Mouse (Mus musculus) hindbrain, embryonic 15.5 days (tissue): ENCODE results near the gene Creb3l2. TPM values are rescaled to one million over a fixed set of nuclear protein-coding genes. Genes with fewer than 3 reads are reported as not detected.

Experiments used
- ATAC-seq: fragments of 200-750 bp; cut with Nextera tagmentation; 2 replicates; pipeline ENCODE4 v1.8.0; 2017; ENCODE audit warnings: low read depth, moderate number of reproducible peaks, moderate TSS enrichment; ENCODE audit not compliant: low FRiP score
- H3K27ac ChIP-seq: fragments of 300-500 bp; sonication (generic); replicated peaks from 2 replicates; pipeline ENCODE4 v1.5.1; 2015; ENCODE audit warnings: mild to moderate bottlenecking, inconsistent platforms
- H3K27me3 ChIP-seq: fragments of 300-500 bp; sonication (generic); 2 replicates; pipeline ENCODE4 v1.6.1; 2015; ENCODE audit warnings: control low read depth, inconsistent platforms
- H3K36me3 ChIP-seq: fragments of 300-500 bp; sonication (generic); 2 replicates; pipeline ENCODE4 v1.6.1; 2015; ENCODE audit warnings: control low read depth, inconsistent platforms
- H3K4me1 ChIP-seq: fragments of 300-500 bp; sonication (generic); replicated peaks from 2 replicates; pipeline ENCODE4 v1.6.1; 2015; ENCODE audit warnings: control low read depth, inconsistent platforms
- H3K4me2 ChIP-seq: fragments of 300-500 bp; sonication (generic); 2 replicates; pipeline ENCODE4 v1.6.1; 2015; ENCODE audit warnings: moderate library complexity, mild to moderate bottlenecking, inconsistent platforms
- H3K4me3 ChIP-seq: fragments of 300-500 bp; sonication (generic); 2 replicates; pipeline ENCODE4 v1.5.1; 2015; ENCODE audit warnings: mild to moderate bottlenecking, inconsistent platforms
- H3K9ac ChIP-seq: fragments of 300-500 bp; sonication (generic); 2 replicates; pipeline ENCODE4 v1.6.1; 2015; ENCODE audit warnings: inconsistent platforms
- H3K9me3 ChIP-seq: fragments of 300-500 bp; sonication (generic); 2 replicates; pipeline ENCODE4 v1.6.1; 2016; ENCODE audit warnings: control low read depth, inconsistent platforms
- WGBS: fragments of 180-500 bp; shearing (Covaris S2); methylation state at CpG from one replicate; pipeline ENCODE4 v1.1.7; 2015; 5-methylcytosine and 5-hydroxymethylcytosine counted together
- polyA plus RNA-seq: library from polyadenylated mRNA; unstranded; fragments of >200 nt; fragmentation: Nextera tagmentation; extraction: Ambion mirVana; gene quantifications from 2 replicates; pipeline ENCODE4 v1.2.1, GENCODE M21; 2015

The Creb3l2 gene
- polyA plus RNA-seq, 1 experiment from 2014 or later: 3.8 TPM

DNA sequence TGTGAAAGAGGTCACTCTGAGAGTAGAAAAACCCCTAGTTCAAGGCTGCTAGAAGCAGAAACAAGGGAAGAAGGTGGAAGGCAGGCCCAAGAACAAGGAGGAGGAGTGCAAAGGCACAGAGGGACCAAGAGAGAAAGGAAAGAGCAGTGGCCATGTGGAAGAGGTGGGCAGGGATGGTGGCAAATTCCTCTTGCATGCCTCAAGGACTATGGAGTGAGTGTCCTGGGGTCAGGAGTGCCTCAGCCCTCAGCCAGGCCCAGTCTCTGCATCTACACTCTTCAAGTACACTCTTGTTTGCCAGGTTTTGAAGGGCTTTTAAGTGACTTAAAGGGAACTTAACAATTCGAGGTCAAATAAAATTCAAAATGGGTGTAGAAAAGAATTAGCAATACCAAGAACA is 18.6 kb downstream of the Creb3l2 start:
- no peak for ATAC-seq
- Histone ChIP-seq H3K4me2 (no peak overlapping the region), H3K27me3 (no peaks in the 10 kb centered on the region), H3K9me3 (no peaks in the 10 kb centered on the region), H3K27ac (no peak overlapping the region), H3K4me1 (0 out of 2 replicates have a peak, but pooled peaks cover 8% of the 10 kb centered on the region), H3K4me3 (no peak overlapping the region), H3K9ac (no peak overlapping the region), H3K36me3 (no peaks in the 10 kb centered on the region)
- 71% methylated on average over 1 of the region's 1 CpGs for WGBS

DNA sequence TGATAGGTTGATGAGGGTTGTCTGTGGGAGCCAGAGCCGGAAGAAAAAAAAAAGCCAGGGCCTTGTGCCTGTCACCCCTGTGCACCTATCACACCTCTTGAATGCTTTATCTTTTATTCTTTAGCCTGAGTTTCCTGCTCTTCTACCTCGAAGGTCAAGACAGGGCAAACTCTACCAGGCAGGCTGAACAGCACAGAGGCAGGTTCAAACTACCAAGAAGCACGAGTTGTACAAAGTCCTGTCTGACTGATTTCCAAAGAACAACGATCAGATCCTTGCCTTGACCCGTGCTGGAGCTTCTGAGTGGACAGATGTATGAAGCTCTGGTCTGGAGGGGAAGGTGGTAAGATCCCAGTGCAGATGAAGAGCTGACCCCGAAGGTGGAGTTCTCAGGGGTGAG is 20.8 kb downstream of the Creb3l2 start:
- no peaks in the 10 kb centered on the region for H3K36me3 ChIP-seq
- no peak overlapping the region for H3K9ac ChIP-seq
- H3K4me3 ChIP-seq: no peak overlapping the region
- no peaks in the 10 kb centered on the region for H3K9me3 ChIP-seq
- no peaks in the 10 kb centered on the region for H3K27me3 ChIP-seq
- H3K4me2 ChIP-seq: no peak overlapping the region
- WGBS: 90% methylated on average over 6 of the region's 6 CpGs
- ATAC-seq: no peak
- no peak overlapping the region for H3K27ac ChIP-seq
- 0 out of 2 replicates have a peak, but pooled peaks cover 8% of the 10 kb centered on the region for H3K4me1 ChIP-seq

DNA sequence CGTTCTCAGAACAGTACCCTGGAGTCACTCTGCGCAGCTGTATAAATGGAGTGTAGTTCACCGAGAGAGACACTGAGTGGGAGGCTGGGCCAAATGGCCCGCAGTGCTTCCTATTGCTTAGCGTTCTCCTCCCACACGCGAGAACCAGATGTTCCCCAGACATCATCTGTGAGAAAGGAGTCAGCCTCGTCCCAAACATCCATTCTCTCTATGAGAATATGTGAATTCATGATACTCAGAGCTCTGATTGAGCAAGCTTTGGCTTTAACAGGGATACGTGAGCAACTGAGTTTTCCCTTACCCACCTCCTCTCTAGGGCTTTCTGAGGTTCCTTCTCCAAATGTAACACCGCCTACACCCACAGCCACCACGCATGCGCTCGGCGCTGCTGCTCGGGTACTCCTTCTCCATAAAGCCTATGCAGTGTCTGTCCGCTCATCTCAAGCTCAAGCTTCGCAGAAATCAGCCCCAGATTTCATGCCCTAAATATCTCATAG is 22.5 kb downstream of the Creb3l2 start:
- 77% methylated on average over 17 of the region's 17 CpGs for whole genome bisulfite sequencing
- ATAC-seq: 0 out of 2 replicates have a peak, but pooled peaks have one; percentile 59
- Histone ChIP-seq H3K27me3 (no peaks in the 10 kb centered on the region), H3K4me3 (no peak overlapping the region), H3K27ac (peak overlapping the region; percentile 44), H3K36me3 (no peaks in the 10 kb centered on the region), H3K9ac (no peak overlapping the region), H3K4me2 (no peak overlapping the region), H3K4me1 (0 out of 2 replicates have a peak, but pooled peaks cover 8% of the 10 kb centered on the region), H3K9me3 (no peaks in the 10 kb centered on the region)

DNA sequence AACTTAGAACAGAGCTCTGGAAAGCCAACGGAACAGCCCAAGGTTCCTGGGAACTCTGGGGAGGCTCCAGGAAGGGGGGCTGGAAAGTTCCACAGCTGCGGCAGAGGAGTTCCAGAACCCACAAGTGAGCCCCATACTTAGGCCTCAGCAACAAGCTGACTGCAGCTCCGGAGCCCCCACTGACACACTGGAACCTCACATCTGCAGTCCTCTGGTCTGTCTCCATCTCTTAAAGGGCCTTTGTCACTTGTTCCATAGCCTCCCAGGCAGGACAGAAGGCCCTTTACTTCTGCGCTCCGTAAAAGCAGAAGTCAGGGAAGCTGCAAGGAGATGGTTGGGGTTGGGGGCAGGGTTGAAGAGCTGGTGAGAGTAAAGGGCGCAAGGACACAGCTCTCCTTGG is 23.0 kb downstream of the Creb3l2 start:
- Histone ChIP-seq H3K36me3 (no peaks in the 10 kb centered on the region), H3K27ac (peak overlapping the region; percentile 44; the same call in 1 of the 2 replicates), H3K4me1 (0 out of 2 replicates have a peak, but pooled peaks cover 8% of the 10 kb centered on the region), H3K27me3 (no peaks in the 10 kb centered on the region), H3K9me3 (no peaks in the 10 kb centered on the region), H3K4me2 (no peak overlapping the region), H3K9ac (no peak overlapping the region), H3K4me3 (no peak overlapping the region)
- 81% methylated on average over 6 of the region's 6 CpGs for WGBS
- ATAC-seq: 0 out of 2 replicates have a peak, but pooled peaks have one; percentile 51

DNA sequence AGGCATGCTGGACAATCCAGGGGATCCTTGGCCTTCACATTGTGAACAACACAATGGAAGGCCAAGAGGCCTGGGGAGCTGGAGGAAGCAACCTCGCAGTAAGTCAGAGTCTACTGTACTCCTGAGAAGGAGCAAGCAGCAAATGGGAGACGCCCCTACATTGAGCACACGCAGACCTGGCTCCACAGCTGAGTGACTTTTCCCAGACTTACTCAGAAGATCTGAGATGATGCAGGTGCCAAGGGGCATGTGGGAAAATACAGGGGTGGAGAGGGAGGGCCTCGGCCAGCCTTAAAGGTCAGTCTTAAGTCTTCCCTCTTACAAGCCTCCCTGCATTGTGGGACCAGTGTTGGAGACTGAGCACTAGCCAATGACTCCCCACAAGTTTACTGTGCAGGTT is 25.2 kb downstream of the Creb3l2 start:
- H3K4me1 ChIP-seq: 0 out of 2 replicates have a peak, but pooled peaks cover 8% of the 10 kb centered on the region
- H3K4me3 ChIP-seq: no peak overlapping the region
- H3K9ac ChIP-seq: no peak overlapping the region
- H3K27me3 ChIP-seq: no peaks in the 10 kb centered on the region
- H3K27ac ChIP-seq: no peak overlapping the region
- no peaks in the 10 kb centered on the region for H3K36me3 ChIP-seq
- no peak overlapping the region for H3K4me2 ChIP-seq
- 76% methylated on average over 4 of the region's 4 CpGs for WGBS
- ATAC-seq: no peak
- no peaks in the 10 kb centered on the region for H3K9me3 ChIP-seq

DNA sequence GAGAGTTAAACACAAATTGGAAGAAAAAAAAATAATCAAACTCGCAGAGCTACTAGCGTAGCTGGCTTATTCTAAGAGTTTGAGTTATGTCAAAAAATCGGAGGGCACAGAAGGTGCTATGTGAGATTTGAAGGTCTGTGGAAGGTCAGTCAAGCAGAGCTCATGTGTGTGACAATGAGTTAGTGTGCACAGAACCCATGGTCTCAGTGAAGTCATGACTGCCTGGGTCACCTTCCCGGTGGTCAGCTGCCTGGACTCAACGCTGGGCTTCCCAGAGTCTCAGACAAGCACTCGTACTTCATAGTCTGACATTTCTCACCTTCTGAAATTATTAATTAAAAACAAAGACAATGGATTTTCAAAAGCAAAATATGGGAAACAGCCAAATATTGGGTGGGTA is 26.4 kb downstream of the Creb3l2 start:
- no peaks in the 10 kb centered on the region for H3K9me3 ChIP-seq
- H3K36me3 ChIP-seq: no peaks in the 10 kb centered on the region
- H3K27me3 ChIP-seq: no peaks in the 10 kb centered on the region
- H3K27ac ChIP-seq: no peak overlapping the region
- ATAC-seq: no peak
- H3K4me3 ChIP-seq: no peak overlapping the region
- no peak overlapping the region for H3K9ac ChIP-seq
- H3K4me1 ChIP-seq: 0 out of 2 replicates have a peak, but pooled peaks cover 8% of the 10 kb centered on the region
- no peak overlapping the region for H3K4me2 ChIP-seq
- WGBS: 79% methylated on average over 6 of the region's 6 CpGs

DNA sequence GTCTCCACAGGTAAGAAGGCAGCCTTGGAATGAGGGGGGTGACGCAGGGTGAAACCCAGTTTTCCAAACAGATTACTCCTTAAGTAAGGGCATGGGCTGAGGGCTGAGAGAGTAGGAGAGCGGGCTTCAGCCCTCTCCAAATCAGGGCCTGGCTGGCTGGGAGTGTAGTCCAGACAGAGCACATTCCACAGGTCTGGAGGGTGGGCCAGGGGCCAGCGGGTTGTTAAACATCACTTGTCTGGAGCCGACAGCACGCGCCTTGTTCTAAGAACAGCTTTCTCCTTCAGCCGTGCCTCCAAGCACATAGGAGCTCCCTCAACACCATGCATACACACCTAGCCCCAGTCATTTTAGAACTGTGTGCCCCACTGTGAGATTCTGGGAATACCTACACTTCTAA is 26.9 kb downstream of the Creb3l2 start:
- H3K27me3 ChIP-seq: no peaks in the 10 kb centered on the region
- H3K9me3 ChIP-seq: no peaks in the 10 kb centered on the region
- 56% methylated on average over 7 of the region's 7 CpGs for WGBS
- no peak overlapping the region for H3K9ac ChIP-seq
- H3K4me3 ChIP-seq: no peak overlapping the region
- no peak overlapping the region for H3K4me2 ChIP-seq
- ATAC-seq: no peak
- no peak overlapping the region for H3K27ac ChIP-seq
- no peaks in the 10 kb centered on the region for H3K36me3 ChIP-seq
- 0 out of 2 replicates have a peak, but pooled peaks cover 8% of the 10 kb centered on the region for H3K4me1 ChIP-seq

DNA sequence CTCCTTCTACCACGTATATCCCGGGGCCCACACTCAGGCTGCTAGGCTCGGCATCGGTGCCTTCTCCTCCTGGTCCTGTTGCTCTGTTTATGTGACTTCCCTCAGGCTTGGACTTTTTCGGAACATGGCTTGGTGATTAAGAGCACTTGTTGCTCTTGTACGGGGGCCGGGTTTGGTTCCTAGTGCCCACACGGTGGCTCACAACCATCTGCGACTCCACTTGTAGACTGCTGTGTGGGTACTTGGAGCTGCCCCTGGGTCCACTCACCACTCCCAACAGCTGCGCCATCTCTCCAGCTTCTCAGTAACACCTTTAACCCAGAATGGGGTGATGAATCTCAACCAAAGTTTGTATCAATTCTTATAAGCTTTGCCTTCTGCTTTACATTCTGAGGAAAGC is 27.4 kb downstream of the Creb3l2 start:
- no peak for ATAC-seq
- Histone ChIP-seq H3K27me3 (no peaks in the 10 kb centered on the region), H3K4me2 (no peak overlapping the region), H3K27ac (no peak overlapping the region), H3K9ac (no peak overlapping the region), H3K9me3 (no peaks in the 10 kb centered on the region), H3K4me3 (no peak overlapping the region), H3K36me3 (no peaks in the 10 kb centered on the region), H3K4me1 (0 out of 2 replicates have a peak, but pooled peaks cover 8% of the 10 kb centered on the region)
- WGBS: 94% methylated on average over 10 of the region's 10 CpGs

DNA sequence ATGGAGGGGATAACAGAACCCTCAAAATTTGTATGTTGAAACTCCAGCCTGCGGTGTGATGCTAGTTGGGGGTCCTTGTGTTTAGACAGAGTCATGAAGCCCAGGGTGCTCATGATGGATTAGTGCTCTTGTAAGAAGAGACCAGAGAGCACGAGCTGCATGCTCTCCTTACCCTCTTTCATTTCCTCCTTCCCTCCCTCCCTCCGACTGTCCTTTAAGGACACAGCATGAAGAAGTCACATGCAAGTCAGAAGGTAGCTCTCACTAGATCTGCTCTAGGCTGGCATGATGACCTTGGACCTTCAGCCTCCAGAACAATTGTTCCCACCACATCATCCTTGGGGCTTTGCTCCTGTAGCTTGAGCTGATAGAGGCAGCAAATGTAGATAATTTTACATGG is 30.2 kb downstream of the Creb3l2 start:
- Histone ChIP-seq H3K9me3 (no peaks in the 10 kb centered on the region), H3K4me2 (no peak overlapping the region), H3K36me3 (no peaks in the 10 kb centered on the region), H3K27ac (no peak overlapping the region), H3K27me3 (no peaks in the 10 kb centered on the region), H3K4me1 (no peaks in the 10 kb centered on the region), H3K9ac (no peak overlapping the region), H3K4me3 (no peak overlapping the region)
- 72% methylated on average over 3 of the region's 3 CpGs for WGBS
- ATAC-seq: no peak

DNA sequence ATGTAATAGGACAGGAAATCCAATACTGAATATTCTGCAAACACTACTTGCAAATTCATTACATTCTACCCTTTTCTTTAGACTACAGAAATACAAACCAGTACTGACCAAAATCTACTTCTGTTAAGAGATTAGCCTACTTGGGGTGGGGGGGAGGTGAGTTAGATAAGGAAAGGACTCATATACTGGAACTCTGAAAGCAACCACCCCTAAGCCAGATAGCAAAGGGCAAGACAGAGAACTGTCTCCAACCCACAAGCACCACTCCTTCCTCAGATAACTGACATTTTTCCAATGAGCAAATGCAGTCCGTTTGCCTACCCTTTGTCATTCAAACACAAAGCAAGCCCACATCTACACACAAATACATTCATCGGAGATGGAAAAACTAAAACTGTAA is 32.1 kb downstream of the Creb3l2 start:
- Histone ChIP-seq H3K4me3 (no peak overlapping the region), H3K9me3 (no peaks in the 10 kb centered on the region), H3K4me1 (no peaks in the 10 kb centered on the region), H3K9ac (no peak overlapping the region), H3K36me3 (no peaks in the 10 kb centered on the region), H3K4me2 (no peak overlapping the region), H3K27ac (no peak overlapping the region), H3K27me3 (no peaks in the 10 kb centered on the region)
- 76% methylated on average over 2 of the region's 2 CpGs for WGBS
- ATAC-seq: no peak

DNA sequence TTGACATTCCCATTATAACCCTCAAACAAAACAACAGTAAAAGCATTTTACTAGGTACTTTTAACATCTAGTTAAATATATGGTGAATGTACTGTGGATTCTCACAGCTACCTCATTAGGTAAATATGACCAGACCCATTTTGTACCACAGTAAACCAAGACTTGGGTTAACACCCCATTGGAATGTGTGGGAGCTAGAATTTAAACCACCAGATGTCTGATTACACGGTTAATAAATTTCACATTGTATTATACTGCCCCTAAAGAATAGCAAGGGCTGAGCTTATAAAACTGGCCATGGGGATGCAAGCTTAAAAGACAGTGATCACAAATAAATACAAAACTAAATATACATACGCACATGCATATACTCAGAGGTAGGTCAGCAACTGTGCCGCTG is 34.1 kb downstream of the Creb3l2 start:
- Histone ChIP-seq H3K4me2 (no peak overlapping the region), H3K4me1 (no peaks in the 10 kb centered on the region), H3K27me3 (no peaks in the 10 kb centered on the region), H3K36me3 (no peaks in the 10 kb centered on the region), H3K4me3 (no peak overlapping the region), H3K9ac (no peak overlapping the region), H3K27ac (no peak overlapping the region), H3K9me3 (no peaks in the 10 kb centered on the region)
- no peak for ATAC-seq
- 92% methylated on average over 3 of the region's 3 CpGs for WGBS

DNA sequence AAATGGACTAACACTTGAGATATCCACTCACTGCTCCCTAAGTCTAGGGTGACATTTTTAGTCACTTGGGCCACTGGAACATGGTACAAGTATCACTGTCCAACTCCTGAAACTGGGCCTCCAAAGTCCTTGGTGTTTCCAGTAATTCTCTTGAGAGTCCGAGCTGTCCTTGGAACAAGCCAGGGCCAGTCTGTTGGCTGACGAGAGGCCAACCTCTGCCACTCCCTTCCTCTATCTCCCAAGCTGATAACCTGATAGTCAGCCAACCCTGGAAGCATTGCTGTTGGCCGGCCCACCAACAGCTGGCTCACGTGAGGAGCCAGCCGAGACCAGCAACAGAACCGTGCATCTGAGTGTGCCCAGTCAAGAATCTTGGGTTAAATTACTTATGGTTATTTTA is 35.0 kb downstream of the Creb3l2 start:
- no peaks in the 10 kb centered on the region for H3K27me3 ChIP-seq
- ATAC-seq: no peak
- H3K4me1 ChIP-seq: no peaks in the 10 kb centered on the region
- no peak overlapping the region for H3K27ac ChIP-seq
- H3K9me3 ChIP-seq: no peaks in the 10 kb centered on the region
- H3K9ac ChIP-seq: no peak overlapping the region
- WGBS: 92% methylated on average over 6 of the region's 6 CpGs
- no peaks in the 10 kb centered on the region for H3K36me3 ChIP-seq
- no peak overlapping the region for H3K4me3 ChIP-seq
- no peak overlapping the region for H3K4me2 ChIP-seq

DNA sequence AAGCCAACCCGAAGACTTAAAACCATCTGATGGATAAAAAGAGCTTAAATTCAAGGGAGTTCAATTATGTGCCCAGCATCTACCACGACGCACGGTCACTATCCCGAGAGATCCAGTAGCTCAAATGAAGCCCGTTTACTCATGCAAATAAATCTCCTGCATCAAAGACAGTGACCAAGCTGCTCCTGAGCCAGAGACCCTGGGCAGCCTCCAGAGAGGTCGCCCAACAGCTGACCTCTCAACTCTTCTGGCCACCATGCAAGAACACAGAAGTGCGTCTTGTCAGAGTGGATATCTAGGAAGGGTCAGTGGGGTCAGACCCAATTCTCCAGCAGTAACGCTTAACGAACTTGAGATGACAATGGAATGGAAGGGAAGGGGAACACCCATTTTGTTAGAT is 35.9 kb downstream of the Creb3l2 start:
- WGBS: 77% methylated on average over 10 of the region's 10 CpGs
- H3K4me3 ChIP-seq: no peak overlapping the region
- no peaks in the 10 kb centered on the region for H3K36me3 ChIP-seq
- no peak overlapping the region for H3K9ac ChIP-seq
- H3K27me3 ChIP-seq: no peaks in the 10 kb centered on the region
- H3K4me2 ChIP-seq: no peak overlapping the region
- H3K9me3 ChIP-seq: no peaks in the 10 kb centered on the region
- H3K27ac ChIP-seq: no peak overlapping the region
- ATAC-seq: no peak
- H3K4me1 ChIP-seq: no peaks in the 10 kb centered on the region
